Mouse (Mus musculus) spleen, adult 2 months (tissue): ENCODE results near the gene Rpl39l. TPM values are rescaled to one million over a fixed set of nuclear protein-coding genes. Genes with fewer than 3 reads are reported as not detected.

ENCODE experiments used
- DNase-seq, 2 experiments: peaks; one replicate each; pipeline versions ENCODE4 v3.0.0 to v3.0.0-alpha.2; 2012 to 2021; ENCODE audit warnings: low spot score in 2 of 2, low read depth in 1 of 2
- H3K27ac ChIP-seq: fragments of 200-500 bp; 2 replicates; pipeline ENCODE4 v1.5.1; 2012; ENCODE audit warnings: low read length, inconsistent platforms; ENCODE audit not compliant: insufficient read depth
- H3K27me3 ChIP-seq: fragments of 200-500 bp; 2 replicates; pipeline ENCODE4 v1.6.1; 2012; ENCODE audit warnings: mild to moderate bottlenecking, moderate library complexity, low read length, inconsistent platforms; ENCODE audit not compliant: control insufficient read depth, insufficient read depth
- H3K36me3 ChIP-seq: fragments of 200-500 bp; 2 replicates; pipeline ENCODE4 v1.6.1; 2012; ENCODE audit warnings: mild to moderate bottlenecking, low read length, inconsistent platforms; ENCODE audit not compliant: control insufficient read depth, insufficient read depth
- H3K4me1 ChIP-seq: fragments of 200-500 bp; 2 replicates; pipeline ENCODE4 v1.6.1; 2011; ENCODE audit warnings: inconsistent platforms; ENCODE audit not compliant: control insufficient read depth, insufficient read depth, insufficient read length
- H3K4me3 ChIP-seq: fragments of 200-500 bp; 2 replicates; pipeline ENCODE4 v1.5.1; 2011; ENCODE audit warnings: mild to moderate bottlenecking, inconsistent platforms; ENCODE audit not compliant: insufficient read depth, insufficient read length; ENCODE audit errors: extremely low read depth
- CTCF ChIP-seq: fragments of 200-500 bp; IDR thresholded peaks from 2 replicates; pipeline ENCODE4 v1.5.1; 2011; ENCODE audit warnings: mild to moderate bottlenecking, inconsistent platforms; ENCODE audit not compliant: insufficient read depth, insufficient read length, insufficient replicate concordance; ENCODE audit errors: extremely low read depth
- POLR2A ChIP-seq: fragments of 200-500 bp; IDR thresholded peaks from 2 replicates; pipeline ENCODE4 v1.6.1; 2011; ENCODE audit warnings: low read depth, low read length, inconsistent platforms
- WGBS: fragments of 180-500 bp; shearing (Covaris S2); methylation state at CpG from one replicate; pipeline ENCODE4 v1.1.7; 2018; 5-methylcytosine and 5-hydroxymethylcytosine counted together
- polyA plus RNA-seq: library from polyadenylated mRNA; depleted of rRNA; stranded (reverse); fragments of >200 nt; gene quantifications from 2 replicates; pipeline ENCODE4 v1.2.3, GENCODE M21; 2012; rRNA removed

The Rpl39l gene
- 0.15 TPM in 1 of 2 replicates, not detected in the other for polyA plus RNA-seq

GRCm38 (mm10) chr16:10170005-10170404 lies at the start of gene Rpl39l:
Rpl39l (plus strand) TSS chr16:10170226.
- Histone ChIP-seq H3K27me3 (no peaks in the 10 kb centered on the region), H3K4me1 (no peaks in the 10 kb centered on the region), H3K27ac (no peak within 1 kb of the TSS), H3K4me3 (no peak within 1 kb of the TSS), H3K36me3 (no peaks in the 10 kb centered on the region)
- 92% methylated on average over 22 of the region's 22 CpGs for WGBS
- DNase-seq = no peak
- TF ChIP-seq CTCF = no peak
- no peak for TF ChIP-seq POLR2A

GRCm38 (mm10) chr16:10127586-10127985 lies 42.4 kb upstream of the Rpl39l start:
- WGBS = 88% methylated on average over 1 of the region's 1 CpGs
- no peak overlapping the region for H3K27ac ChIP-seq
- H3K27me3 ChIP-seq = no peaks in the 10 kb centered on the region
- no peak for DNase-seq
- no peaks in the 10 kb centered on the region for H3K36me3 ChIP-seq
- H3K4me3 ChIP-seq = no peak overlapping the region
- no peaks in the 10 kb centered on the region for H3K4me1 ChIP-seq
- no peak for TF ChIP-seq POLR2A
- no peak for TF ChIP-seq CTCF

- Histone ChIP-seq H3K27me3 (no peaks in the 10 kb centered on the region), H3K4me3 (no peak overlapping the region), H3K4me1 (no peaks in the 10 kb centered on the region), H3K36me3 (no peaks in the 10 kb centered on the region), H3K27ac (no peak overlapping the region)
- DNase-seq = no peak
- TF ChIP-seq CTCF = no peak
- no peak for TF ChIP-seq POLR2A
- 56% methylated on average over 2 of the region's 2 CpGs for WGBS
Measured at GRCm38 (mm10) chr16:10129052-10129911, 40.7 kb upstream of the Rpl39l start.

GRCm38 (mm10) chr16:10143166-10143565 lies 26.9 kb upstream of the Rpl39l start:
- no peak for DNase-seq
- Histone ChIP-seq H3K4me3 (no peak overlapping the region), H3K4me1 (no peaks in the 10 kb centered on the region), H3K27me3 (no peaks in the 10 kb centered on the region; the same call in 1 of the 2 replicates), H3K36me3 (no peaks in the 10 kb centered on the region), H3K27ac (no peak overlapping the region)
- TF ChIP-seq POLR2A (no peak), CTCF (no peak)
- 58% methylated on average over 2 of the region's 2 CpGs for WGBS

- DNase-seq = no peak
- WGBS = 87% methylated on average over 5 of the region's 5 CpGs
- H3K4me3 ChIP-seq = no peak overlapping the region
- no peaks in the 10 kb centered on the region for H3K36me3 ChIP-seq
- no peaks in the 10 kb centered on the region; the same call in 1 of the 2 replicates for H3K27me3 ChIP-seq
- TF ChIP-seq POLR2A = no peak
- TF ChIP-seq CTCF = no peak
- H3K4me1 ChIP-seq = no peaks in the 10 kb centered on the region
- H3K27ac ChIP-seq = no peak overlapping the region
Measured at GRCm38 (mm10) chr16:10147401-10147800, 22.6 kb upstream of the Rpl39l start.

GRCm38 (mm10) chr16:10169123-10169905 lies 712 bp upstream of the Rpl39l start:
- H3K27ac ChIP-seq = no peak overlapping the region
- TF ChIP-seq CTCF (no peak), POLR2A (no peak)
- DNase-seq = no peak
- H3K4me3 ChIP-seq = no peak overlapping the region
- H3K36me3 ChIP-seq = no peaks in the 10 kb centered on the region
- no peaks in the 10 kb centered on the region for H3K4me1 ChIP-seq
- no peaks in the 10 kb centered on the region for H3K27me3 ChIP-seq
- 91% methylated on average over 8 of the region's 8 CpGs for WGBS
